Mouse (Mus musculus) neural tube, embryonic 13.5 days (tissue): Measurements from ENCODE around the gene Prss41. TPM values are rescaled to one million over a fixed set of nuclear protein-coding genes. Genes with fewer than 3 reads are reported as not detected.

Source experiments
- ATAC-seq: fragments of 200-750 bp; cut with Nextera tagmentation; 2 replicates; pipeline ENCODE4 v1.8.0; 2017; ENCODE audit warnings: low read depth, mild to moderate bottlenecking, moderate TSS enrichment, moderate library complexity
- H3K27ac ChIP-seq: fragments of 300-500 bp; sonication (generic); replicated peaks from 2 replicates; pipeline ENCODE4 v1.5.1; 2015; ENCODE audit warnings: moderate library complexity, mild to moderate bottlenecking, inconsistent platforms
- H3K27me3 ChIP-seq: fragments of 300-500 bp; sonication (generic); 2 replicates; pipeline ENCODE4 v1.6.1; 2015; ENCODE audit warnings: mild to moderate bottlenecking, inconsistent platforms
- H3K36me3 ChIP-seq: fragments of 300-500 bp; sonication (generic); 2 replicates; pipeline ENCODE4 v1.6.1; 2015; ENCODE audit warnings: mild to moderate bottlenecking, inconsistent platforms
- H3K4me1 ChIP-seq: fragments of 300-500 bp; sonication (generic); replicated peaks from 2 replicates; pipeline ENCODE4 v1.6.1; 2015; ENCODE audit warnings: inconsistent platforms
- H3K4me2 ChIP-seq: fragments of 300-500 bp; sonication (generic); 2 replicates; pipeline ENCODE4 v1.6.1; 2015; ENCODE audit warnings: inconsistent platforms, mild to moderate bottlenecking, moderate library complexity
- H3K4me3 ChIP-seq: fragments of 300-500 bp; sonication (generic); 2 replicates; pipeline ENCODE4 v1.5.1; 2015; ENCODE audit warnings: mild to moderate bottlenecking, inconsistent platforms
- H3K9ac ChIP-seq: fragments of 300-500 bp; sonication (generic); 2 replicates; pipeline ENCODE4 v1.6.1; 2015; ENCODE audit warnings: moderate library complexity, mild to moderate bottlenecking, inconsistent platforms
- H3K9me3 ChIP-seq: fragments of 300-500 bp; sonication (generic); 2 replicates; pipeline ENCODE4 v1.6.1; 2016; ENCODE audit warnings: inconsistent platforms
- WGBS: fragments of 180-500 bp; shearing (Covaris S2); methylation state at CpG from one replicate; pipeline ENCODE4 v1.1.7; 2015; 5-methylcytosine and 5-hydroxymethylcytosine counted together
- microRNA-seq: library from miRNA; unstranded; fragments of <30 nt; microRNA quantifications from one replicate; pipeline ENCODE4, GENCODE M21; 2016
- polyA plus RNA-seq: library from polyadenylated mRNA; unstranded; fragments of >200 nt; fragmentation: Nextera tagmentation; extraction: Ambion mirVana; gene quantifications from 2 replicates; pipeline ENCODE4 v1.2.1, GENCODE M21; 2015

The Prss41 gene
- polyA plus RNA-seq, 1 experiment from 2014 or later = 1.4 TPM

DNA sequence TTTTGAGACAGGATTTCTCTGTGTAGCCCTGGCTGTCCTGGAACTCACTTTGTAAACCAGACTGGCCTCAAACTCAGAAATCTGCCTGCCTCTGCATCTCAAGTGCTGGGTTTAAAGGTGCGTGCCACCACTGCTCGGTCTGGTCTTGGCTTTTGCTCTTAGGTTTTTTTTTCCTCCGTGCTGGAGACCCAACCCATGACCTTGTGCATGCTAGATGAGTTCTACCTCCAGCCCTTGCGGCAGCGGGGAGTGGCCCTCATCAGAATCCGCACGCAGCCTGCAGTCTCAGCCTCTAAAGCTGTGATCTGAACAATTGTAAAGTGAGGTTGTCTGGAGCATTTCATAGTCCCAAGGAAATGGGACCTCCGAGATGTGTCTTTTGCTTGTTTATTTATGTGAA is 48.6 kb downstream of the Prss41 start:
- ATAC-seq = no peak
- Histone ChIP-seq H3K27me3 (no peaks in the 10 kb centered on the region), H3K4me3 (no peak overlapping the region), H3K4me2 (no peak overlapping the region), H3K27ac (no peak overlapping the region), H3K4me1 (peaks cover 24% of the 10 kb centered on the region), H3K36me3 (peaks cover 25% of the 10 kb centered on the region; the same call in 1 of the 2 replicates), H3K9me3 (no peaks in the 10 kb centered on the region), H3K9ac (no peak overlapping the region)
- WGBS = 95% methylated on average over 8 of the region's 8 CpGs

DNA sequence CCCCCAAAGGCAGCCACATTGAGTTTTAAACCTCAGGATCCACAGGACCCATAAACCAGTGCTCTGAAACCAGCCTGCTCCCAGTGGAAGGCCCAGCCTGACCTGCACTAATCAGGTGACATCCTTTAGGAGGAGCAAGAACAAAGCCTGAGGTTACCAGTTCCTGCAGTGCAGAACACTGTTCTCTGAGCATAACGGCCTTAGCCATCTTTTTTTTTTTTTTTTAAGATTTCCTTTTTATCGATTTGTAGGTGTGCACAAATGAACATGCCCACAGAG is 53.0 kb downstream of the Prss41 start:
- H3K9me3 ChIP-seq = no peaks in the 10 kb centered on the region
- H3K4me3 ChIP-seq = peak overlapping the region; percentile 47
- peaks cover 40% of the 10 kb centered on the region for H3K4me1 ChIP-seq
- 0 out of 2 replicates have a peak, but pooled peaks cover 10% of the 10 kb centered on the region for H3K36me3 ChIP-seq
- H3K4me2 ChIP-seq = peak overlapping the region; percentile 76
- 45% methylated on average over 2 of the region's 2 CpGs for WGBS
- H3K27ac ChIP-seq = peak overlapping the region; percentile 97
- H3K9ac ChIP-seq = peak overlapping the region; percentile 89
- no peaks in the 10 kb centered on the region for H3K27me3 ChIP-seq
- peak; percentile 15; the same call in 1 of the 2 replicates for ATAC-seq

DNA sequence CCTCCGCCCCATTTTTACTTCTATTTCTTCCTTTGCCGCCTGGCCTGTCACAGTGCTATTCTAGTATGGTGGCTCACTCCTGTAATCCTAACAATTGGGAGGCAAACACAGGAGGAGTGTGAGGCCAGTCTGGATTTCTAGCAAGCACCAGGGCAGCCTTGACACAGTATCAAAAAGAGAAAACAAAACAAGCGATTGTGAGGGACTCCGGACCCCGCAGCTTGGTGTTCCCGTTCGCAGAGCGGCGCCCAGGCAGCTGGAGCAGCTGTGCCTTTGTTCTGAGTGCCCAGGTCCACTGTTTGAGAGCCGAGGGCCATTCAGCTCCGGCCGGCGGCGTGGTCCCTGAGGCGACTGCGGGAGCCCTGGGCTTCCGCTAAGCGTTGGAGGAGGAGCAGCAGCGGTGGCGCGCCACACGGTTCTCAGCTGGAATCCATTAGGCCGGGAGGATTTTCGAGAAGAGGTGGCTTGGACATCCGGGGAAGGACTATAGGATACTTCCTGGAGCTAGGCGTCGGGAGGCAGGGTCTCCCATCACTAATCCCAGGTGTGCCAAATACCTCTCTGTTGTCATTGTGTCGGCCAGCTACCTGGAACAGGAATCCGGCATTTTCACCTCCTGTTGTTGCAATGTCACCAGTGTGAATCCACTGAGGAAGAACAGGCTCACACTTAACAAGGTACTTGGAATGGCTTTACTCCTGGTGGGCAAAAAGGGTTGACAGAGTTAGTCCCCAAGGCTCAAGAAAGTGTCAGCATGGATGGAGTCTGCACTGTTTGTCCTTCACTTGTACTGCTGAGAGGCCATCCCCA is 53.5 kb downstream of the Prss41 start, which contains the start of gene Srrm2:
Gene Srrm2 (plus strand): TSS at position 264 of the 810 bp plus-strand sequence.
- Histone ChIP-seq H3K27ac (peak within 1 kb of the TSS; percentile 97), H3K4me2 (peak within 1 kb of the TSS; percentile 76), H3K27me3 (no peaks in the 10 kb centered on the region), H3K9me3 (no peaks in the 10 kb centered on the region), H3K36me3 (0 out of 2 replicates have a peak, but pooled peaks cover 10% of the 10 kb centered on the region), H3K4me3 (peak within 1 kb of the TSS; percentile 47), H3K9ac (peak within 1 kb of the TSS; percentile 89), H3K4me1 (peaks cover 42% of the 10 kb centered on the region)
- WGBS = 3% methylated on average over 29 of the region's 29 CpGs
- peak; percentile 30 for ATAC-seq

GRCm38 (mm10) chr17:23789749-23790268 is 54.2 kb downstream of the Prss41 start:
- peak overlapping the region; percentile 89 for H3K9ac ChIP-seq
- no peaks in the 10 kb centered on the region for H3K9me3 ChIP-seq
- H3K4me3 ChIP-seq = peak overlapping the region; percentile 47
- H3K4me2 ChIP-seq = peak overlapping the region; percentile 76
- H3K27ac ChIP-seq = peak overlapping the region; percentile 97
- WGBS = 12% methylated on average over 8 of the region's 8 CpGs
- H3K27me3 ChIP-seq = no peaks in the 10 kb centered on the region
- peaks cover 49% of the 10 kb centered on the region for H3K4me1 ChIP-seq
- 0 out of 2 replicates have a peak, but pooled peaks cover 10% of the 10 kb centered on the region for H3K36me3 ChIP-seq
- ATAC-seq = no peak

- H3K27ac ChIP-seq = no peak overlapping the region
- H3K9me3 ChIP-seq = no peaks in the 10 kb centered on the region
- no peak for ATAC-seq
- no peak overlapping the region for H3K4me2 ChIP-seq
- no peaks in the 10 kb centered on the region for H3K27me3 ChIP-seq
- H3K36me3 ChIP-seq = 0 out of 2 replicates have a peak, but pooled peaks cover 8% of the 10 kb centered on the region
- WGBS = 90% methylated on average over 4 of the region's 4 CpGs
- H3K9ac ChIP-seq = no peak overlapping the region
- no peak overlapping the region for H3K4me3 ChIP-seq
- H3K4me1 ChIP-seq = peaks cover 49% of the 10 kb centered on the region
Measured at GRCm38 (mm10) chr17:23788973-23789372, 55.0 kb downstream of the Prss41 start.

Small RNA genes lying within 50 kb of the gene (microRNA-seq; reads per million reads assigned to microRNA genes)
- not detected for gene Mir5125

Other genes with a start within 250 kb of the Prss41 start
- gene Zfp13, start 244.7 kb downstream of the Prss41 start, polyA plus RNA-seq = 24.4 and 28.8 TPM in 2 replicates
- not detected in 2 replicates for gene Zscan10, start 243.3 kb downstream of the Prss41 start, polyA plus RNA-seq
- 1.9 and 2.3 TPM in 2 replicates for gene Mmp25, start 198.9 kb downstream of the Prss41 start, polyA plus RNA-seq
- gene Bicdl2, start 183.7 kb downstream of the Prss41 start, polyA plus RNA-seq = 0.19 TPM in 1 of 2 replicates, not detected in the other
- gene Hcfc1r1, start 170.6 kb downstream of the Prss41 start, polyA plus RNA-seq = 102 and 132 TPM in 2 replicates
- 51.8 and 51.9 TPM in 2 replicates for gene Thoc6, start 170.3 kb downstream of the Prss41 start, polyA plus RNA-seq
- gene Tnfrsf12a, start 166.7 kb downstream of the Prss41 start, polyA plus RNA-seq = 4.7 and 5.4 TPM in 2 replicates
- gene Cldn6, start 164.9 kb downstream of the Prss41 start, polyA plus RNA-seq = 0.53 and 1.2 TPM in 2 replicates
- 1.2 and 1.3 TPM in 2 replicates for gene Cldn9, start 160.1 kb downstream of the Prss41 start, polyA plus RNA-seq
- gene 1520401A03Rik, start 121.4 kb downstream of the Prss41 start, polyA plus RNA-seq = 0.36 and 0.54 TPM in 2 replicates
- 13.9 and 16.7 TPM in 2 replicates for gene Pkmyt1, start 117.8 kb downstream of the Prss41 start, polyA plus RNA-seq
- gene Paqr4, start 103.3 kb downstream of the Prss41 start, polyA plus RNA-seq = 48.3 and 51.5 TPM in 2 replicates
- 1.5 and 3.0 TPM in 2 replicates for gene Kremen2, start 98.3 kb downstream of the Prss41 start, polyA plus RNA-seq
- gene Flywch1, start 72.6 kb downstream of the Prss41 start, polyA plus RNA-seq = 213 and 231 TPM in 2 replicates
- gene Flywch2, start 58.1 kb downstream of the Prss41 start, polyA plus RNA-seq = 60.4 and 66.5 TPM in 2 replicates
- gene Srrm2, start 53.6 kb downstream of the Prss41 start, polyA plus RNA-seq = 535 and 581 TPM in 2 replicates
- 1,286 and 1,362 TPM in 2 replicates for gene Elob, start 15.0 kb downstream of the Prss41 start, polyA plus RNA-seq
- not detected in 2 replicates for gene Prss33, start 8.1 kb downstream of the Prss41 start, polyA plus RNA-seq
- gene Prss32, start 317 bp downstream of the Prss41 start, polyA plus RNA-seq = not detected in 2 replicates
- gene Prss21, start 23.9 kb upstream of the Prss41 start, polyA plus RNA-seq = not detected in 2 replicates
- gene Dcpp1, start 36.7 kb upstream of the Prss41 start, polyA plus RNA-seq = not detected in 2 replicates
- gene Dcpp2, start 36.7 kb upstream of the Prss41 start, polyA plus RNA-seq = not detected in 2 replicates
- gene Dcpp3, start 73.3 kb upstream of the Prss41 start, polyA plus RNA-seq = not detected in 2 replicates
- gene Sbp, start 97.5 kb upstream of the Prss41 start, polyA plus RNA-seq = not detected in 2 replicates
- not detected in 2 replicates for gene Sbpl, start 111.1 kb upstream of the Prss41 start, polyA plus RNA-seq
- gene Prss30, start 136.4 kb upstream of the Prss41 start, polyA plus RNA-seq = not detected in 2 replicates
- not detected in 2 replicates for gene Prss22, start 153.9 kb upstream of the Prss41 start, polyA plus RNA-seq
- gene Prss27, start 194.0 kb upstream of the Prss41 start, polyA plus RNA-seq = 0.21 TPM in 1 of 2 replicates, not detected in the other
- 82.6 and 85.4 TPM in 2 replicates for gene Kctd5, start 229.3 kb upstream of the Prss41 start, polyA plus RNA-seq